ENCODE assay signal across 27 mouse cellular contexts in the genomic region with DNA sequence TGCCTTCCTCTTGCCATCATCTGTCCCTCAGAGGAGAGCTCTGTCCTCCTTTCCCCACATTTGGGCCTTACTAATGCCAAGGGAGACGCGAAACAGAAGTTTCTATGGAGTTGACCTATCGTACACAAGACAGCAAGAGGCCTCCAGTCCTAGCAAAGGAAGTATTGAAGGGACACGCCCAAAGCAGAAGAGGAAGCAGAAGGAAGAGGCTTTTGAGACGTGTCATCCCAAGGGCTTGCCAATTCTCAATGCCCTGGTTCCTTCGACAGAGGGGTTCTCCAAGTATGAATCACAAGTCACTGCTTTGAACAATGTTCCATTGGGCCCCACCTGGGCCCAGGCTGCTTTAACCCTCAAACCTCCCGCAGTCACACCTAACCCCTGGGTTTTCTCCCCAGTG. TPM values are rescaled to one million over a fixed set of nuclear protein-coding genes. Genes with fewer than 3 reads are reported as not detected.
A peak's percentile ranks its signal among the peaks of the same experiment; 100 is the strongest.
DNase-seq lines count a peak whose midpoint lies in the region; ATAC-seq and TF ChIP-seq lines count a peak whose summit lies in the region.
"Had no signal": no experiment of that assay in that cellular context is flagged by ENCODE, and none has a peak within 500 bp of the region (broad histone marks: within the 10 kb centered on the region; RNA-seq: fewer than 3 reads in every experiment).

No protein-coding gene starts in this region.

- WGBS in forebrain, embryonic 16.5 days = 87% methylated on average over 7 of the region's 7 CpGs

- peak; percentile 32 for ATAC-seq in megakaryocyte progenitor cell, adult 5-6 weeks (replicated peaks; ENCODE audit: poor library complexity)
- no peak for ATAC-seq in forebrain, embryonic 16.5 days
- ATAC-seq: intestine, embryonic 15.5 days; liver, postnatal 0 days; midbrain, embryonic 16.5 days had no signal

- H3K4me1 ChIP-seq in bone marrow macrophage, adult 2 months (ENCODE audit: control insufficient read depth, insufficient read depth, low read length) = peaks cover 63% of the 10 kb centered on the region
- 0 out of 2 replicates have a peak, but pooled peaks cover 2% of the 10 kb centered on the region for H3K4me1 ChIP-seq in forebrain, embryonic 16.5 days (replicated peaks; ENCODE audit: control insufficient read depth, insufficient read depth, low read length)

- TF ChIP-seq CTCF in bone marrow macrophage, adult 2 months (IDR thresholded peaks at IDR 0.05; ENCODE audit: low read depth, low read length) = no peak

- no peak overlapping the region for H3K4me3 ChIP-seq in bone marrow macrophage, adult 2 months (ENCODE audit: insufficient read depth, low read length)
- H3K4me3 ChIP-seq in forebrain, embryonic 16.5 days (replicated peaks; ENCODE audit: low read length) = no peak overlapping the region
- H3K4me3 ChIP-seq: embryonic facial prominence, embryonic 15.5 days; heart, embryonic 10.5 days; hindbrain, embryonic 13.5 days; intestine, embryonic 15.5 days; left cerebral cortex, adult 2 months; limb, embryonic 10.5 days; megakaryocyte, embryonic 14.5 days had no signal

- peak overlapping the region; percentile 62 for H3K27ac ChIP-seq in bone marrow macrophage, adult 2 months (ENCODE audit: insufficient read depth, low read depth, low read length)
- H3K27ac ChIP-seq in forebrain, embryonic 16.5 days (ENCODE audit: low read length) = no peak overlapping the region
- H3K27ac ChIP-seq: embryonic facial prominence, embryonic 15.5 days; heart, embryonic 10.5 days; hindbrain, embryonic 13.5 days; intestine, embryonic 15.5 days; left cerebral cortex, adult 2 months; limb, embryonic 10.5 days had no signal

- peak; percentile 5 for DNase-seq in adrenal gland, postnatal 14 days
- no peak for DNase-seq in adrenal gland, adult (ENCODE audit: inconsistent age in 2 of 2, low spot score in 1 of 2)
- peak; percentile 79 for DNase-seq in 3T3-L1 (ENCODE audit: low read depth, low spot score)
- no peak for DNase-seq in cerebellum, postnatal 10 days
- no peak for DNase-seq in frontal cortex, postnatal 14 days (ENCODE audit: low spot score in 2 of 2)
- DNase-seq: adrenal gland, adult 2 months; cerebellum, adult 11 months; cerebellum, postnatal 25 days; gastrocnemius, postnatal 10 days; heart, postnatal 14 days; kidney, adult 9 months; layer of hippocampus, adult 9-11 months; liver, postnatal 0 days; right cerebral cortex, adult 18-20 months; thymus, postnatal 36 days had no signal

- no peaks in the 10 kb centered on the region for H3K36me3 ChIP-seq in forebrain, embryonic 16.5 days (ENCODE audit: control insufficient read depth, insufficient read depth)
- H3K36me3 ChIP-seq: embryonic facial prominence, embryonic 15.5 days; heart, embryonic 10.5 days; hindbrain, embryonic 13.5 days; intestine, embryonic 15.5 days; limb, embryonic 10.5 days had no signal

- no peak overlapping the region for H3K9ac ChIP-seq in forebrain, embryonic 16.5 days (replicated peaks; ENCODE audit: low read depth, low read length)
- H3K9ac ChIP-seq: embryonic facial prominence, embryonic 15.5 days; hindbrain, embryonic 13.5 days; intestine, embryonic 15.5 days; liver, postnatal 0 days had no signal

- TF ChIP-seq POLR2A in bone marrow macrophage, adult 2 months (IDR thresholded peaks at IDR 0.05; ENCODE audit: borderline replicate concordance, low read depth, low read length) = no peak

- H3K27me3 ChIP-seq in forebrain, embryonic 16.5 days (replicated peaks; ENCODE audit: control insufficient read depth, insufficient read depth, low read length) = no peaks in the 10 kb centered on the region
- H3K27me3 ChIP-seq: embryonic facial prominence, embryonic 15.5 days; intestine, embryonic 15.5 days had no signal

- no peak overlapping the region for H3K4me2 ChIP-seq in forebrain, embryonic 16.5 days (ENCODE audit: low read length)
- H3K4me2 ChIP-seq: embryonic facial prominence, embryonic 15.5 days; hindbrain, embryonic 13.5 days; intestine, embryonic 15.5 days had no signal

- H3K9me3 ChIP-seq in forebrain, embryonic 16.5 days (ENCODE audit: control insufficient read depth, low read length) = no peaks in the 10 kb centered on the region
- H3K9me3 ChIP-seq: embryonic facial prominence, embryonic 15.5 days; heart, embryonic 10.5 days; hindbrain, embryonic 13.5 days; intestine, embryonic 15.5 days; limb, embryonic 10.5 days had no signal

RNA-seq across cellular contexts. Expression of gene Gpr132, which starts 3.2 kb away (rescaled TPM):
- 0.30 and 3.4 TPM in 2 replicates for total RNA-seq in adrenal gland, postnatal 14 days (2021)
- 42.1 and 44.3 TPM in 2 replicates for polyA plus RNA-seq in bone marrow macrophage, adult 2 months (2012; ENCODE audit: insufficient read depth, insufficient read length, missing spikeins)
- total RNA-seq in megakaryocyte progenitor cell, adult 5-6 weeks (2015) = 11.4 and 14.1 TPM in 2 replicates
- 5.7 and 6.1 TPM in 2 replicates for total RNA-seq in megakaryocyte progenitor cell, adult 5-6 weeks (2017)
- polyA plus RNA-seq in forebrain, embryonic 16.5 days (2015; fragmentation: Nextera tagmentation; extraction: Ambion mirVana) = not detected in 2 replicates
- polyA plus RNA-seq: hindbrain, embryonic 13.5 days; limb, embryonic 10.5 days; midbrain, embryonic 16.5 days; neural tube, embryonic 11.5 days had no signal

RNA-seq across cellular contexts. Expression of gene Cdca4, which starts 35.6 kb away (rescaled TPM):
- 19.9 and 21.4 TPM in 2 replicates for total RNA-seq in adrenal gland, postnatal 14 days (2021)
- polyA plus RNA-seq in bone marrow macrophage, adult 2 months (2012; ENCODE audit: insufficient read depth, insufficient read length, missing spikeins) = 26.2 and 28.0 TPM in 2 replicates
- 64.3 and 68.9 TPM in 2 replicates for total RNA-seq in megakaryocyte progenitor cell, adult 5-6 weeks (2015)
- total RNA-seq in megakaryocyte progenitor cell, adult 5-6 weeks (2017) = 56.8 and 63.6 TPM in 2 replicates
- polyA plus RNA-seq in forebrain, embryonic 16.5 days (2015; fragmentation: Nextera tagmentation; extraction: Ambion mirVana) = 71.0 and 80.9 TPM in 2 replicates

RNA-seq across cellular contexts. Expression of gene Clba1, which starts 56.1 kb away (rescaled TPM):
- total RNA-seq in adrenal gland, postnatal 14 days (2021) = 3.4 and 5.6 TPM in 2 replicates
- 2.0 and 2.1 TPM in 2 replicates for polyA plus RNA-seq in bone marrow macrophage, adult 2 months (2012; ENCODE audit: insufficient read depth, insufficient read length, missing spikeins)
- total RNA-seq in megakaryocyte progenitor cell, adult 5-6 weeks (2015) = 0.39 and 0.52 TPM in 2 replicates
- total RNA-seq in megakaryocyte progenitor cell, adult 5-6 weeks (2017) = 0.87 and 1.0 TPM in 2 replicates
- 14.3 and 17.3 TPM in 2 replicates for polyA plus RNA-seq in forebrain, embryonic 16.5 days (2015; fragmentation: Nextera tagmentation; extraction: Ambion mirVana)

Comparison
In these comparisons a context has a peak if more than half of its experiments do, and no peak if none do; other contexts are left out.
1. DNase-seq: peak in adrenal gland, postnatal 14 days (single experiment) and 3T3-L1 (single experiment); none in adrenal gland, adult (0 of 2), cerebellum, postnatal 10 days (0 of 2) and frontal cortex, postnatal 14 days (0 of 2).